Mouse (Mus musculus) spleen, adult 2 months (tissue): ENCODE data around the gene Gm42688. TPM values are rescaled to one million over a fixed set of nuclear protein-coding genes. Genes with fewer than 3 reads are reported as not detected.

ENCODE experiments used
- DNase-seq, 2 experiments: peaks; one replicate each; pipeline versions ENCODE4 v3.0.0 to v3.0.0-alpha.2; 2012 to 2021; ENCODE audit warnings: low spot score in 2 of 2, low read depth in 1 of 2
- H3K27ac ChIP-seq: fragments of 200-500 bp; 2 replicates; pipeline ENCODE4 v1.5.1; 2012; ENCODE audit warnings: low read length, inconsistent platforms; ENCODE audit not compliant: insufficient read depth
- H3K27me3 ChIP-seq: fragments of 200-500 bp; 2 replicates; pipeline ENCODE4 v1.6.1; 2012; ENCODE audit warnings: mild to moderate bottlenecking, moderate library complexity, low read length, inconsistent platforms; ENCODE audit not compliant: control insufficient read depth, insufficient read depth
- H3K36me3 ChIP-seq: fragments of 200-500 bp; 2 replicates; pipeline ENCODE4 v1.6.1; 2012; ENCODE audit warnings: mild to moderate bottlenecking, low read length, inconsistent platforms; ENCODE audit not compliant: control insufficient read depth, insufficient read depth
- H3K4me1 ChIP-seq: fragments of 200-500 bp; 2 replicates; pipeline ENCODE4 v1.6.1; 2011; ENCODE audit warnings: inconsistent platforms; ENCODE audit not compliant: control insufficient read depth, insufficient read depth, insufficient read length
- H3K4me3 ChIP-seq: fragments of 200-500 bp; 2 replicates; pipeline ENCODE4 v1.5.1; 2011; ENCODE audit warnings: mild to moderate bottlenecking, inconsistent platforms; ENCODE audit not compliant: insufficient read depth, insufficient read length; ENCODE audit errors: extremely low read depth
- CTCF ChIP-seq: fragments of 200-500 bp; IDR thresholded peaks from 2 replicates; pipeline ENCODE4 v1.5.1; 2011; ENCODE audit warnings: mild to moderate bottlenecking, inconsistent platforms; ENCODE audit not compliant: insufficient read depth, insufficient read length, insufficient replicate concordance; ENCODE audit errors: extremely low read depth
- POLR2A ChIP-seq: fragments of 200-500 bp; IDR thresholded peaks from 2 replicates; pipeline ENCODE4 v1.6.1; 2011; ENCODE audit warnings: low read depth, low read length, inconsistent platforms
- WGBS: fragments of 180-500 bp; shearing (Covaris S2); methylation state at CpG from one replicate; pipeline ENCODE4 v1.1.7; 2018; 5-methylcytosine and 5-hydroxymethylcytosine counted together
- polyA plus RNA-seq: library from polyadenylated mRNA; depleted of rRNA; stranded (reverse); fragments of >200 nt; gene quantifications from 2 replicates; pipeline ENCODE4 v1.2.3, GENCODE M21; 2012

The Gm42688 gene
- polyA plus RNA-seq, 1 experiment = 6.5 TPM

DNA sequence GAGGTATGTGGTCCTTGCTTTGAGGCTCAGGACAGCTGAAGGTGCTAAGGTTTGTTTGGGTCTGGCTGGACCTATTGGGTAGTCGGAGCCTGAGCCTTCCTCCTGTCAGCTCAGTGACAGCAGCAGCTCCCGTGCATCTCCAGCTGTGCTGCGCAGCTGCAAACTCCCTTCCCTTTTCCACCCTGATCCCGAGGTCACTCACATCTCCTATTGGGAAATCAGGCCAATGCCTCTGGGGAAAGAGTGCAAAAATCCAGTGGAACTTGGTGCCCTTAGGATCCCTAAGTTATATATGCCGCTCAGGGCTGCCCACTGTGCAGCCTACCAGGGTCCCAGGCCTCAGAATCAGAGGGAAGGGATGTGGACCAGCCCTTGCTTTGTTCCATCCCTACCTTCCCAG is 17.9 kb upstream of the Gm42688 start:
- TF ChIP-seq POLR2A (no peak), CTCF (no peak)
- Histone ChIP-seq H3K27ac (no peak overlapping the region), H3K4me1 (peaks cover 6% of the 10 kb centered on the region; the same call in 1 of the 2 replicates), H3K27me3 (peaks cover 9% of the 10 kb centered on the region), H3K4me3 (no peak overlapping the region), H3K36me3 (peaks cover 1% of the 10 kb centered on the region)
- no peak for DNase-seq
- 80% methylated on average over 5 of the region's 5 CpGs for WGBS

DNA sequence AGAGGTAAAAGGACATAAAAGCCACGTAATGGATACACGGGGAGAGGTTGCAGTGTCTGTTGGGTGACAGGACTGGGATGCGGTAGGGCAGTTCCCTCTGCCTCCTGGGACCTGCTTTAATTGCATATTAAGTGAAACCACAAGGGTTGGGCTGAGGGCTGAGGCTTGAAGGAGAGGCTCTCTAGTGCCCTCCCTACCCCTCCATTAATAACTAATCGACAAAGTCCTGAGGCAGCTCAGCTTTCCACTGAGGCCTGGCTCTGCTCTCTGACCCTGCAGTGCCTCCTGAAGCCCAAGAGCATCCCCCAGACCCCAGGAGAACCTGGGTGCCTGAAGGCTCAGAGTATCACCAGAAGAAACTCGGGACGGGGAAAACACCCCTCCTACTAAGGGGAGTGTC is 16.9 kb upstream of the Gm42688 start:
- TF ChIP-seq POLR2A (no peak), CTCF (no peak)
- Histone ChIP-seq H3K36me3 (peaks cover 1% of the 10 kb centered on the region), H3K27ac (no peak overlapping the region), H3K27me3 (peaks cover 12% of the 10 kb centered on the region), H3K4me3 (no peak overlapping the region), H3K4me1 (0 out of 2 replicates have a peak, but pooled peaks cover 3% of the 10 kb centered on the region)
- no peak for DNase-seq
- WGBS = 49% methylated on average over 6 of the region's 6 CpGs

DNA sequence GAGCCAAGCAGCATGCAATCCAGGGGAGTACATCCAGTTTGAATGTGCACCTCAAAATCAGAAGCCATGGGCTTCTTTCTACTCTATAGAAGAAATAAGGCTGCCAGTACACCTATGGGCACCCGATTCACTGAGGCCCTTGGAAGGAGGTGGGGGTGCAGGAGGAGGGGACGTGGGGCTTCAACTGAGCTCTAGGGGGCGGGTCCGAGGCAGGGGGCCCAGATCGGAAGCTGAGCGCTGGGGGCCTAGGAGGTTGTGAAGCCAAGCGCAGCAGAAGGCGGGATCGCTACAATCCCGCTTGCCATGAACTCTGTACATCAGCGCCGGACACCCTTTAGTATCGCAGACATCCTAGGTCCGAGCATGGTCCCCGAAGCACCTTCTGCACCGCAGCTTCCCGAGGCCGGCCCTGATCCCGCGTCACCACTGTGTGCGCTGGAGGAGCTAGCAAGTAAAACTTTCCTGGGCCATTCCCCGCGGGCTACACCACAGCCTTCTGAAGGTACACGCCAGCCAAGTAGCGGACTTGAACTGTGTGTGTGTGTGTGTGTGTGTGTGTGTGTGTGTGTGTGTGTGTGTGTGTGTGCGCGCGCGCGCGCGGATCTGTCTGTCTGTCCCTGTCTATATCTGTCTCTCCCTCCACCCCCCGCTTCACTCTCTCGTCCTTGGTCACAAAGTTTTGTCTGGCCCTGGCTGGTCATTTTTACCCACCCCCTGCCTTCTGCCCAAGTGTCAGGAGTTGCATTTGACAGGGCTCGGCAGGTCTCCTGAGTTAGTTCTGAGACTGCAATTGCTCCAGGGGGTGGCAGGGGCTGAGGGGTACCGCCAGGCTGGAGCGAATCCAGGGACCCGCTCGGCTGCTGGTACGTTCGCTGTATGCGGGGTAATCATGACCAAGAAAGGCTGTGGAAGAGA is 15.0 kb upstream of the Gm42688 start, which contains the start of gene Lbx2:
TSS of gene Lbx2 (plus strand) at position 247 of the 915 bp plus-strand sequence.
- TF ChIP-seq CTCF = no peak
- no peak for TF ChIP-seq POLR2A
- H3K27ac ChIP-seq = peak within 1 kb of the TSS; percentile 31; the same call in 1 of the 2 replicates
- H3K4me3 ChIP-seq = peak within 1 kb of the TSS; percentile 21; the same call in 1 of the 2 replicates
- no peaks in the 10 kb centered on the region; the same call in 1 of the 2 replicates for H3K36me3 ChIP-seq
- WGBS = 5% methylated on average over 40 of the region's 42 CpGs
- DNase-seq = no peak
- 0 out of 2 replicates have a peak, but pooled peaks cover 3% of the 10 kb centered on the region for H3K4me1 ChIP-seq
- H3K27me3 ChIP-seq = peaks cover 12% of the 10 kb centered on the region

DNA sequence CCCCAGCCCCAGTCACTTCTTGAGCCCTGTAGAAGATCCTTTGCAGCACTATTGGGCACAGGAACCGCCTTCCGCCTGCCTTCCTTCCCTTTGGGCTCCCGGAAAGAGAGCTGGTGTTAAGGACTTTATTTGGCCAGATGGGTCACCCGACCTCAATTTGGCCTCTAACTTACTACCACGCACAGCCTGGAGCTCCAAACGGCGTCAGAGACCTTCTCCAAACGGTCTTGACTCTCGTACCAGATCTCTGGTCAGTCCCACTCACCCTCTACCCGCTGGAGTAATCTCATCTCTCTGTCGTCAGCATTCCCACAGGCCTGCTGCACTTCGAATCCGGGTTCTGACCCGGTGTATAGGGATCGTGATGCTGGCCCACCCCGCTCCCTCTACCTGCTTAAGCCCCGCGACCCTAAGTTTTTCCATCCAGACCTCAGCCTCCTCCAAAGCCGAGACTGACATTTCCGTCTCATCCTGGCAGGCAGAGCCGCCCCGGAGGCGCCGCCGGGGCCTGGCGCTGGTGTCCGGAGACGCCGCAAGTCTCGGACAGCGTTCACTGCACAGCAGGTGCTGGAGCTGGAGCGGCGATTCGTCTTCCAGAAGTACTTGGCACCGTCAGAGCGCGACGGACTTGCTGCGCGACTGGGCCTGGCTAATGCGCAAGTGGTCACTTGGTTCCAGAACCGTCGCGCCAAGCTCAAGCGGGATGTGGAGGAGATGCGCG is 14.1 kb upstream of the Gm42688 start:
- H3K27me3 ChIP-seq = peaks cover 12% of the 10 kb centered on the region
- H3K36me3 ChIP-seq = no peaks in the 10 kb centered on the region; the same call in 1 of the 2 replicates
- 0 out of 2 replicates have a peak overlapping the region, but pooled peaks have one; percentile 2 for H3K4me3 ChIP-seq
- peak overlapping the region; percentile 31; the same call in 1 of the 2 replicates for H3K27ac ChIP-seq
- 25% methylated on average over 47 of the region's 47 CpGs for WGBS
- H3K4me1 ChIP-seq = 0 out of 2 replicates have a peak, but pooled peaks cover 3% of the 10 kb centered on the region
- no peak for TF ChIP-seq CTCF
- no peak for TF ChIP-seq POLR2A
- DNase-seq = no peak

DNA sequence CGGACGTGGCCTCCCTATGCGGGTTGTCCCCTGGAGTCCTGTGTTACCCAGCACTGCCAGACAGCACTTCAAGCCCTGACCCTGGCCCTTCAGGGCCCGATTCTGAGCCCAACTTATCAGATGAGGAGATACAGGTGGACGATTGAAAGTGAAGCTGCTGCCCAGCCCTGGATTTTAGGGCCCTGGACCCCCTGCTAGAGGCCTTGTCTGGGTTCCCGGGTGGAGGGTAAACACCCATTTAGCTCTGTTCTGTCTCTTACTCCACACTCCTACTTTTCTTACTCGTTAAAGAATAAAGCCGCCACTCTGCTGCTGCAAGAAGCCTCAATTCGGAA is 13.5 kb upstream of the Gm42688 start:
- TF ChIP-seq CTCF (no peak), POLR2A (no peak)

DNA sequence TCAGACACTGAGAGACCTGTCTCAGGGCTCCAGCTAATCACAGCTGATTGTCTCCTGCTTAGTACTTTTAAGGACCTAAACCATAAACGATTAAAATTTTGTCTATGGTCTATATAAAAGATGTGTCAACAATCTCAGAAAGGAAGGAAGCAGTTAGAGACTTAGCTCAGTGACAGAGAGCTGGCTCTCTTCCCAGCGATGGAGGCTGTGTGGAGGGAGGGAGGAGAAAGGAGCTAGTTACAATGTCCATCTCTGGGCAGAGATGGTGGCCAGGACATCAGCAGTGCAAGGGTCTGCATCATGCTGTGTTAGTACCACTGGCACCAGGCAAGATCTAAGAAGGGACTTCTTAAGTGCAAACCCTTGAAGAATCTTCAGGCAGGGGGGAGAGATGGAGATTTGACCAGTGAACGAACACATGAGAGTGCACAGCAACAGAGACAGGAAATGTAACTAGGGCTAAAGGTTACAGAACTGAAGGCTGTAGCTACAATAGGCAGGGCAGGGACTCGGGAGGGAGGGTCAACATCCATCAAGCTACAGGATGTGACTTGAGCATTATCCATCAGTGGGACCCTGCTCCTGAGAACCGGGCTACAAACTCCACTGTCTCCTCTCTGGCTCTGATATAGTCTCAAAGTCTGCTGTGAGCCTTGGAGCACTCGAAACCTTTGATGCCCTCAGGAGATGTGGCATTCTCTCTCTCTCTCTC is 8.8 kb upstream of the Gm42688 start:
- no peak for TF ChIP-seq POLR2A
- TF ChIP-seq CTCF = no peak
- H3K27ac ChIP-seq = no peak overlapping the region
- H3K27me3 ChIP-seq = peaks cover 3% of the 10 kb centered on the region; the same call in 1 of the 2 replicates
- H3K4me1 ChIP-seq = no peaks in the 10 kb centered on the region
- no peak for DNase-seq
- 16% methylated on average over 6 of the region's 6 CpGs for WGBS
- H3K36me3 ChIP-seq = no peaks in the 10 kb centered on the region
- H3K4me3 ChIP-seq = no peak overlapping the region

More for the DNA sequence above, 13.5 kb upstream of the Gm42688 start:
- Histone ChIP-seq H3K27ac (no peak overlapping the region), H3K27me3 (peaks cover 12% of the 10 kb centered on the region), H3K4me1 (0 out of 2 replicates have a peak, but pooled peaks cover 3% of the 10 kb centered on the region), H3K36me3 (no peaks in the 10 kb centered on the region), H3K4me3 (no peak overlapping the region)
- WGBS = 45% methylated on average over 9 of the region's 9 CpGs
- DNase-seq = no peak
